Mouse (Mus musculus): ENCODE measurements around the gene Zswim3.

DNA sequence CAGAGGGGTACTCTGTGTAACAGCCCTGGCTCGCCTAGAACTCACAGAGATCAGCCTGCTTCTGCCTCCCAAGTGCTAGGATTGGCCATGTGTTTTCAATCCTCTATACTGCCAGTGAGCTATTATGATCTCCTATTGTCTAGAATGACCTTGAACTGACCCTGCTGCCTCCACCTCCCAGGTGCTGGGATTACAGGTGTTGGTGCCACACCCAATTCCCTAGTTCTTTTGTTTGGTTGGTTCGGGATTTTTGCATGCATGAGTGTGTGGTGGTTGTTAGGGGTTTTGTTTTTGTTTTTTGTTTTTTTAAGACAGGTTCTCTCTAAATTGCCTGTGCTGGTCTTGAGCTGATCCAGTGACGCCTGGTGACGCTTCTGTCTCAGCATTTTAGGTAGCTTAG lies 19.1 kb downstream of the Zswim3 start:
- TF ChIP-seq CTCF (IDR thresholded peaks at IDR 0.05; ENCODE audit: extremely low read depth, insufficient read depth, insufficient read length, insufficient replicate concordance) = no peak
- no peak for TF ChIP-seq POLR2A (IDR thresholded peaks at IDR 0.05; ENCODE audit: low read depth, low read length)

Data from spleen, adult 2 months (tissue).